Mouse (Mus musculus) neural tube, embryonic 12.5 days (tissue): ENCODE results near the gene Dpp8. TPM values are rescaled to one million over a fixed set of nuclear protein-coding genes. Genes with fewer than 3 reads are reported as not detected.
A peak's percentile ranks its signal among the peaks of the same experiment; 100 is the strongest.

ENCODE experiments used
- ATAC-seq: fragments of 200-750 bp; cut with Nextera tagmentation; 2 replicates; pipeline ENCODE4 v1.8.0; 2017; ENCODE audit warnings: low read depth, mild to moderate bottlenecking, moderate TSS enrichment, moderate library complexity; ENCODE audit not compliant: low FRiP score
- H3K27ac ChIP-seq: fragments of 300-500 bp; sonication (generic); 2 replicates; pipeline ENCODE4 v1.5.1; 2016
- H3K27me3 ChIP-seq: fragments of 300-500 bp; sonication (generic); replicated peaks from 2 replicates; pipeline ENCODE4 v1.6.1; 2016; ENCODE audit warnings: mild to moderate bottlenecking
- H3K36me3 ChIP-seq: fragments of 300-500 bp; sonication (generic); 2 replicates; pipeline ENCODE4 v1.6.1; 2016; ENCODE audit warnings: mild to moderate bottlenecking
- H3K4me1 ChIP-seq: fragments of 300-500 bp; sonication (generic); 2 replicates; pipeline ENCODE4 v1.6.1; 2016
- H3K4me2 ChIP-seq: fragments of 300-500 bp; sonication (generic); replicated peaks from 2 replicates; pipeline ENCODE4 v1.6.1; 2016; ENCODE audit warnings: mild to moderate bottlenecking
- H3K4me3 ChIP-seq: fragments of 300-500 bp; sonication (generic); 2 replicates; pipeline ENCODE4 v1.5.1; 2016
- H3K9ac ChIP-seq: fragments of 300-500 bp; sonication (generic); 2 replicates; pipeline ENCODE4 v1.6.1; 2016; ENCODE audit warnings: mild to moderate bottlenecking
- H3K9me3 ChIP-seq: fragments of 300-500 bp; sonication (generic); 2 replicates; pipeline ENCODE4 v1.6.1; 2016; ENCODE audit warnings: mild to moderate bottlenecking
- WGBS: fragments of 180-500 bp; shearing (Covaris S2); methylation state at CpG from one replicate; pipeline ENCODE4 v1.1.7; 2016; 5-methylcytosine and 5-hydroxymethylcytosine counted together
- polyA plus RNA-seq: library from polyadenylated mRNA; unstranded; fragments of >200 nt; fragmentation: Nextera tagmentation; extraction: Ambion mirVana; gene quantifications from 2 replicates; pipeline ENCODE4 v1.2.1, GENCODE M21; 2016

Dpp8 gene
- polyA plus RNA-seq, 1 experiment from 2014 or later = 53.5 TPM

GRCm38 (mm10) chr9:65102377-65103172 is 70.4 kb downstream of the Dpp8 start:
- WGBS = 2% methylated on average over 36 of the region's 36 CpGs
- peak; percentile 85 for ATAC-seq

GRCm38 (mm10) chr9:65103173-65103752 is 71.0 kb downstream of the Dpp8 start:
- H3K27me3 ChIP-seq = 0 out of 2 replicates have a peak, but pooled peaks cover 4% of the 10 kb centered on the region
- H3K9ac ChIP-seq = peak overlapping the region; percentile 85; the same call in 1 of the 2 replicates
- H3K4me3 ChIP-seq = peak overlapping the region; percentile 78
- no peaks in the 10 kb centered on the region for H3K36me3 ChIP-seq
- ATAC-seq = no peak
- 31% methylated on average over 8 of the region's 8 CpGs for WGBS
- peak overlapping the region; percentile 55 for H3K27ac ChIP-seq
- 0 out of 2 replicates have a peak, but pooled peaks cover 7% of the 10 kb centered on the region for H3K9me3 ChIP-seq
- H3K4me1 ChIP-seq = peaks cover 28% of the 10 kb centered on the region
- H3K4me2 ChIP-seq = peak overlapping the region; percentile 100

More at GRCm38 (mm10) chr9:65102377-65103172, 70.4 kb downstream of the Dpp8 start:
- H3K4me2 ChIP-seq = peak overlapping the region; percentile 100
- no peaks in the 10 kb centered on the region for H3K36me3 ChIP-seq
- H3K9ac ChIP-seq = peak overlapping the region; percentile 85
- H3K9me3 ChIP-seq = 0 out of 2 replicates have a peak, but pooled peaks cover 7% of the 10 kb centered on the region
- peaks cover 28% of the 10 kb centered on the region for H3K4me1 ChIP-seq
- H3K4me3 ChIP-seq = peak overlapping the region; percentile 78
- peak overlapping the region; percentile 55 for H3K27ac ChIP-seq
- 0 out of 2 replicates have a peak, but pooled peaks cover 4% of the 10 kb centered on the region for H3K27me3 ChIP-seq

- Histone ChIP-seq H3K9ac (no peak overlapping the region), H3K27ac (no peak overlapping the region), H3K4me2 (no peak overlapping the region), H3K4me3 (no peak overlapping the region), H3K9me3 (no peaks in the 10 kb centered on the region), H3K4me1 (peaks cover 42% of the 10 kb centered on the region), H3K27me3 (0 out of 2 replicates have a peak, but pooled peaks cover 4% of the 10 kb centered on the region), H3K36me3 (no peaks in the 10 kb centered on the region)
- 82% methylated on average over 4 of the region's 4 CpGs for WGBS
- ATAC-seq = no peak
These were observed 74.6 kb downstream of the Dpp8 start for GRCm38 (mm10) chr9:65106821-65107220.

GRCm38 (mm10) chr9:65107893-65108292 is 75.7 kb downstream of the Dpp8 start:
- Histone ChIP-seq H3K4me3 (no peak overlapping the region), H3K9ac (no peak overlapping the region), H3K36me3 (no peaks in the 10 kb centered on the region), H3K4me2 (no peak overlapping the region), H3K9me3 (no peaks in the 10 kb centered on the region), H3K4me1 (peaks cover 31% of the 10 kb centered on the region), H3K27me3 (0 out of 2 replicates have a peak, but pooled peaks cover 4% of the 10 kb centered on the region), H3K27ac (no peak overlapping the region)
- ATAC-seq = no peak
- WGBS = 81% methylated on average over 1 of the region's 1 CpGs

GRCm38 (mm10) chr9:65109132-65110072 is 77.2 kb downstream of the Dpp8 start:
- Histone ChIP-seq H3K4me2 (peak overlapping the region; percentile 50), H3K9ac (0 out of 2 replicates have a peak overlapping the region, but pooled peaks have one; percentile 33)
- 7% methylated on average over 24 of the region's 24 CpGs for WGBS

GRCm38 (mm10) chr9:65111698-65112097 is 79.5 kb downstream of the Dpp8 start:
- Histone ChIP-seq H3K27ac (no peak overlapping the region), H3K27me3 (no peaks in the 10 kb centered on the region), H3K36me3 (peaks cover 5% of the 10 kb centered on the region; the same call in 1 of the 2 replicates), H3K4me1 (peaks cover 22% of the 10 kb centered on the region), H3K9me3 (no peaks in the 10 kb centered on the region), H3K9ac (no peak overlapping the region), H3K4me2 (no peak overlapping the region), H3K4me3 (no peak overlapping the region)
- ATAC-seq = no peak
- WGBS = 88% methylated on average over 5 of the region's 5 CpGs

More at GRCm38 (mm10) chr9:65109132-65110072, 77.2 kb downstream of the Dpp8 start:
- Histone ChIP-seq H3K9me3 (no peaks in the 10 kb centered on the region), H3K4me1 (peaks cover 22% of the 10 kb centered on the region), H3K36me3 (peaks cover 2% of the 10 kb centered on the region; the same call in 1 of the 2 replicates), H3K27me3 (no peaks in the 10 kb centered on the region), H3K4me3 (peak overlapping the region; percentile 18; the same call in 1 of the 2 replicates), H3K27ac (peak overlapping the region; percentile 75)
- peak; percentile 93 for ATAC-seq

- Histone ChIP-seq H3K9me3 (no peaks in the 10 kb centered on the region), H3K27me3 (no peaks in the 10 kb centered on the region), H3K9ac (no peak overlapping the region), H3K4me3 (no peak overlapping the region), H3K4me2 (no peak overlapping the region), H3K36me3 (peaks cover 10% of the 10 kb centered on the region; the same call in 1 of the 2 replicates), H3K27ac (no peak overlapping the region), H3K4me1 (peaks cover 16% of the 10 kb centered on the region)
- WGBS = 78% methylated on average over 2 of the region's 2 CpGs
- no peak for ATAC-seq
These were observed 81.5 kb downstream of the Dpp8 start for GRCm38 (mm10) chr9:65113694-65114093.

GRCm38 (mm10) chr9:65115891-65116290 is 83.7 kb downstream of the Dpp8 start:
- ATAC-seq = no peak
- Histone ChIP-seq H3K4me1 (no peaks in the 10 kb centered on the region), H3K9ac (no peak overlapping the region), H3K27me3 (no peaks in the 10 kb centered on the region), H3K27ac (no peak overlapping the region), H3K4me2 (no peak overlapping the region), H3K4me3 (no peak overlapping the region), H3K9me3 (no peaks in the 10 kb centered on the region), H3K36me3 (peaks cover 13% of the 10 kb centered on the region; the same call in 1 of the 2 replicates)
- 70% methylated on average over 2 of the region's 2 CpGs for WGBS

GRCm38 (mm10) chr9:65117516-65117915 is 85.3 kb downstream of the Dpp8 start:
- H3K4me3 ChIP-seq = no peak overlapping the region
- H3K27ac ChIP-seq = no peak overlapping the region
- WGBS = 84% methylated on average over 2 of the region's 2 CpGs
- H3K9me3 ChIP-seq = no peaks in the 10 kb centered on the region
- peaks cover 8% of the 10 kb centered on the region; the same call in 1 of the 2 replicates for H3K27me3 ChIP-seq
- H3K4me1 ChIP-seq = no peaks in the 10 kb centered on the region; the same call in 1 of the 2 replicates
- no peak overlapping the region for H3K9ac ChIP-seq
- H3K36me3 ChIP-seq = peaks cover 13% of the 10 kb centered on the region; the same call in 1 of the 2 replicates
- H3K4me2 ChIP-seq = no peak overlapping the region
- no peak for ATAC-seq

GRCm38 (mm10) chr9:65120935-65121334 is 88.7 kb downstream of the Dpp8 start:
- H3K9ac ChIP-seq = no peak overlapping the region
- H3K4me2 ChIP-seq = no peak overlapping the region
- H3K4me1 ChIP-seq = peaks cover 6% of the 10 kb centered on the region; the same call in 1 of the 2 replicates
- no peak overlapping the region for H3K4me3 ChIP-seq
- H3K27ac ChIP-seq = no peak overlapping the region
- no peaks in the 10 kb centered on the region for H3K9me3 ChIP-seq
- ATAC-seq = no peak
- H3K27me3 ChIP-seq = peaks cover 13% of the 10 kb centered on the region; the same call in 1 of the 2 replicates
- H3K36me3 ChIP-seq = peaks cover 8% of the 10 kb centered on the region; the same call in 1 of the 2 replicates
- WGBS = 7% methylated on average over 3 of the region's 3 CpGs

- Histone ChIP-seq H3K4me1 (peaks cover 6% of the 10 kb centered on the region; the same call in 1 of the 2 replicates), H3K9ac (0 out of 2 replicates have a peak overlapping the region, but pooled peaks have one; percentile 17), H3K27me3 (peaks cover 13% of the 10 kb centered on the region; the same call in 1 of the 2 replicates), H3K9me3 (no peaks in the 10 kb centered on the region), H3K27ac (no peak overlapping the region), H3K4me3 (no peak overlapping the region), H3K4me2 (peak overlapping the region; percentile 10), H3K36me3 (peaks cover 13% of the 10 kb centered on the region)
- WGBS = 16% methylated on average over 18 of the region's 18 CpGs
- no peak for ATAC-seq
These were observed 90.3 kb downstream of the Dpp8 start for GRCm38 (mm10) chr9:65122545-65122944.
